Mouse (Mus musculus) forebrain, postnatal 0 days (tissue): ENCODE results near the gene Szt2. TPM values are rescaled to one million over a fixed set of nuclear protein-coding genes. Genes with fewer than 3 reads are reported as not detected.

Source experiments
- ATAC-seq: fragments of 200-750 bp; cut with Nextera tagmentation; 2 replicates; pipeline ENCODE4 v1.8.0; 2017; ENCODE audit warnings: mild to moderate bottlenecking, moderate library complexity
- DNase-seq: peaks from one replicate; pipeline ENCODE4 v3.0.0-alpha.2; 2015
- H3K27ac ChIP-seq: fragments of 300-500 bp; sonication (generic); 2 replicates; pipeline ENCODE4 v1.5.1; 2014; ENCODE audit warnings: low read depth, mild to moderate bottlenecking, antibody characterized with exemption, low read length, moderate library complexity, mixed read lengths
- H3K27me3 ChIP-seq: fragments of 300-500 bp; sonication (generic); 2 replicates; pipeline ENCODE4 v1.6.1; 2014; ENCODE audit warnings: mild to moderate bottlenecking, low read length, mixed read lengths; ENCODE audit not compliant: insufficient read depth
- H3K36me3 ChIP-seq: fragments of 300-500 bp; sonication (generic); 2 replicates; pipeline ENCODE4 v1.6.1; 2014; ENCODE audit warnings: mild to moderate bottlenecking, moderate library complexity; ENCODE audit not compliant: insufficient read depth
- H3K4me1 ChIP-seq: fragments of 300-500 bp; sonication (generic); 2 replicates; pipeline ENCODE4 v1.6.1; 2014; ENCODE audit warnings: antibody characterized with exemption; ENCODE audit not compliant: insufficient read depth
- H3K4me2 ChIP-seq: fragments of 300-500 bp; sonication (generic); 2 replicates; pipeline ENCODE4 v1.6.1; 2014; ENCODE audit warnings: low read depth, mild to moderate bottlenecking, moderate library complexity
- H3K4me3 ChIP-seq: fragments of 300-500 bp; sonication (generic); 2 replicates; pipeline ENCODE4 v1.5.1; 2014; ENCODE audit warnings: low read depth, low read length, mixed read lengths
- H3K9ac ChIP-seq: fragments of 300-500 bp; sonication (generic); 2 replicates; pipeline ENCODE4 v1.6.1; 2014; ENCODE audit warnings: mild to moderate bottlenecking
- H3K9me3 ChIP-seq: fragments of 300-500 bp; sonication (generic); 2 replicates; pipeline ENCODE4 v1.6.1; 2016; ENCODE audit warnings: low read length
- CTCF ChIP-seq: sonication (generic); IDR thresholded peaks from 2 replicates; pipeline ENCODE4 v1.5.1; 2016; ENCODE audit warnings: antibody characterized with exemption, control low read depth, low read depth
- WGBS: fragments of 180-500 bp; shearing (Covaris S2); extraction: QIAGEN DNeasy Blood & Tissue Kit; methylation state at CpG from one replicate; pipeline ENCODE4 v1.1.7; 2014; 5-methylcytosine and 5-hydroxymethylcytosine counted together
- polyA plus RNA-seq: library from polyadenylated mRNA; unstranded; fragments of >200 nt; fragmentation: Nextera tagmentation; extraction: Ambion mirVana; gene quantifications from 2 replicates; pipeline ENCODE4 v1.2.1, GENCODE M21; 2015
- total RNA-seq: library from RNA; depleted of rRNA; stranded (reverse); fragments of >200 nt; gene quantifications from 2 replicates; pipeline ENCODE4 v1.2.3, GENCODE M21; 2014

Szt2 gene
- total and polyA plus RNA-seq, 2 experiments from 2014 or later, result 3.4 to 21.1 TPM

DNA sequence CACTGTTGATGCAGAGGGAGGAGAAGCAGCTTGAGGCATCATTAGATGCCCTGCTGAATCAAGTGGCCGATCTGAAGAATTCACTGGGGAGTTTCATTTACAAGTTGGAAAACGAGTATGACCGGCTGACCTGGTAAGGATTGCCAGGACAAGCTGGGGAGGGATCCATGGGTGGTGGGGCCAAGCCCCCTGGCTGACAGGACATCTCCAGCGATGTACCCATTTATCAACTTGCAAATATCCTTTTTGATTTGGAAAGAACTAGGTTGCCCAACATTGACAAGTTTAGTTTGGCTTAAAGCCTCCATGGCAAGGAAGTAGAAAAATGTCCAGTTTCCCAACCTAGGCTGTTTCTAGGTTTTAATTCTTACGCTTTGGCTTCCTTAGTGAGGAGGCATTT, 1.8 kb upstream of the Szt2 start:
- Histone ChIP-seq H3K27me3 (no peaks in the 10 kb centered on the region), H3K27ac (no peak overlapping the region), H3K9ac (no peak overlapping the region), H3K4me2 (no peak overlapping the region), H3K4me1 (0 out of 2 replicates have a peak, but pooled peaks cover 6% of the 10 kb centered on the region), H3K4me3 (no peak overlapping the region), H3K36me3 (peaks cover 47% of the 10 kb centered on the region), H3K9me3 (no peaks in the 10 kb centered on the region)
- DNase-seq (no peak), ATAC-seq (no peak)
- WGBS, result 94% methylated on average over 5 of the region's 5 CpGs
- TF ChIP-seq CTCF, result no peak

DNA sequence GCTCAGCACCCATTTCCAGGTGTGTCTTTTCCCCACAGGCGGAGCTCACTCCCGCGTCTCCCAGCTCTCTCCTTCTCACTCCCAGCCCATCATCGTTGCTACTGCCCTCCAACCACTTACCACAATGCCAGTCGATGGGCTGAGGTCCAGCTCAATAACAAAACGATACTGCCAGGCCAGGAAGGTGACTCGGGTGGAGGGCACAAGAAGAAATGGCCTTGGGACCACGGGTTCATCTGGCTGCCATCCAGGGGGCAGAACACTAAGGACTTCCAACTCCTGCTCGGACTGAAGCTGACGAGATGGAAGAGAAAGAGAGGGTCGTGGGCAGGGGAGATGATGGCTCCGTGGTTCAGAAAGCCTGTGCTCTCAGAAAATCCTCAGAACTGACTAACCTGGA, 6.4 kb downstream of the Szt2 start:
- peaks cover 61% of the 10 kb centered on the region for H3K36me3 ChIP-seq
- DNase-seq (no peak), ATAC-seq (no peak)
- H3K9ac ChIP-seq, result no peak overlapping the region
- no peaks in the 10 kb centered on the region for H3K4me1 ChIP-seq
- TF ChIP-seq CTCF, result no peak
- no peaks in the 10 kb centered on the region for H3K9me3 ChIP-seq
- H3K4me2 ChIP-seq, result no peak overlapping the region
- H3K4me3 ChIP-seq, result no peak overlapping the region
- H3K27me3 ChIP-seq, result no peaks in the 10 kb centered on the region
- H3K27ac ChIP-seq, result no peak overlapping the region
- WGBS, result 94% methylated on average over 12 of the region's 12 CpGs

DNA sequence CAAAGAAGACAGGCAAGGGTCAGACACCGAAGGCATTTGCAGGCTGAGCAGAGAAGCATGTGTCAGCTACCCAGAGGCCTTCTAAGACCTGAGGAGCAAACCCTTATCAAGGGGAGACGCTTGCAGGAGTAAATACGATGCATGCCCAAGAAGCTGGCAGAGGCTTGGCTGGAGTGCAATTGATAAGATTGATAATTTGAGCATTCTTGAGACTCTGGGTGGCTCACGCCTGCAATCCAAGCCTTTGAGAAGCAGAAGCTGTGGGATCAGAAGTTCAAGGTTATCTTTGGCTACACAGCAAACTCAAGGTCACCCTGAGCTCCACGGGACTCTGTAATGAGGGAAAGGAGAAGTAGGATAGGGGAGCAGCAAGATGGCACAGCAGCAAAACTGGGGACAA, 7.2 kb downstream of the Szt2 start:
- no peak overlapping the region for H3K4me3 ChIP-seq
- no peak overlapping the region for H3K9ac ChIP-seq
- peaks cover 69% of the 10 kb centered on the region for H3K36me3 ChIP-seq
- no peak for TF ChIP-seq CTCF
- 95% methylated on average over 5 of the region's 5 CpGs for WGBS
- ATAC-seq, result no peak
- no peak overlapping the region for H3K4me2 ChIP-seq
- no peak for DNase-seq
- H3K9me3 ChIP-seq, result no peaks in the 10 kb centered on the region
- no peaks in the 10 kb centered on the region for H3K4me1 ChIP-seq
- H3K27me3 ChIP-seq, result no peaks in the 10 kb centered on the region
- no peak overlapping the region for H3K27ac ChIP-seq

DNA sequence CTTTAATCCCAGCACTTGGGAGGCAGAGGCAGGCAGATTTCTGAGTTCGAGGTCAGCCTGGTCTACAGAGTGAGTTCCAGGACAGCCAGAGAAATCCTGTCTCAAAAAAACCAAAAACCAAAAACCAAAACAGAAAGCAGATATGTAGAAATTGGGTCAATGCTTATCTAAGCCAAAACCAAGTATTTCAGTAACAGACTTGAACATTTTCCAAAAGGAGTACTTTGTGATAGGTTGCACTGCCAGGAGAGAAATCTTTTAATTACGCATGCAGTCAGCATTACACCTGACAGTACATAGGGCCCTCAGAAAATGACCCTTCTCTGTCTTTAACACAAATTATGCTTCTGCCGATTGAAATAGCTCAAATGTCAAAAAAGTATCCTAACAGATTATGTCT, 7.7 kb downstream of the Szt2 start:
- H3K9me3 ChIP-seq, result no peaks in the 10 kb centered on the region
- no peak overlapping the region for H3K4me3 ChIP-seq
- H3K36me3 ChIP-seq, result peaks cover 74% of the 10 kb centered on the region
- WGBS, result 95% methylated on average over 3 of the region's 3 CpGs
- ATAC-seq, result no peak
- H3K27ac ChIP-seq, result no peak overlapping the region
- no peak for DNase-seq
- no peaks in the 10 kb centered on the region for H3K4me1 ChIP-seq
- no peak overlapping the region for H3K9ac ChIP-seq
- no peak overlapping the region for H3K4me2 ChIP-seq
- no peak for TF ChIP-seq CTCF
- H3K27me3 ChIP-seq, result no peaks in the 10 kb centered on the region

DNA sequence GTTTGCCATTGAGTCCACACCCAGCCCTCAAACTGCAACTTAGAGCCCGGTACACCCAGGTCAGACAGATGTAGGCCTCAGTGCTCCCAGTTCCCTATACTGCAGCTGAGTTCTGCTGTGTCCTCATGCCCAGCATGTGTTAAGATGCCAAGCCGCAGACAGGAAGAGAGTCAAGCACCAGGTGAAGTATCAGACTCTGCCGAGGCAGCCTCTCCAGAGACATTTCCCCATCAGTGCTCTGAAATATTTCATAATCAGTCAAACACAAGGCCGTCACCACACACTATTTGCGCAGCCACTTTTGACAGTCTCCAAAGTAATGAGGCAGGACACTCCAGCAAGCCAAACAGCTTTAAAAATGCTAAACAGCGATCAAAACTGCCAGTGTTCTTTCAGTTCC, 10.7 kb downstream of the Szt2 start:
- H3K36me3 ChIP-seq, result peaks cover 94% of the 10 kb centered on the region

DNA sequence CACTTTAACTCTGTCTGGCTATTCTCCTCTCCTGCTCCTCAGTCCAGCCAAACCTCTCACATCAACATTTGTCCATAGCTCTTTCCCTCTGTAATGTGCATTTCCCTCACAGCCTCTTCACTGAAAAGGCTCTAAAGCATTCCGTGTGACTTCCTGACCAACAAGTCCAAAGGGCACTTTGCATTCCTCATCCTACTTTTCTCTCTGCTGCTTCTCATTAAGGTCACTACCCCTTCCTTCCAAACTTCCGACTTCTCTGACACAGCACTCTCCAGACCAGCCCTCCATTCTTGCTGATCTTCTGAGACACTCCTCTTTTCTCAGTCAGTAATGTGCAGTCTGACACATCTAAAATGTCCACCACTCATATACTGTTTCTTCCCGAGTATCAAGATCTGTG, 12.6 kb downstream of the Szt2 start:
- Histone ChIP-seq H3K4me2 (no peak overlapping the region), H3K9ac (no peak overlapping the region), H3K9me3 (no peaks in the 10 kb centered on the region), H3K27ac (no peak overlapping the region), H3K4me3 (no peak overlapping the region), H3K27me3 (no peaks in the 10 kb centered on the region), H3K4me1 (no peaks in the 10 kb centered on the region), H3K36me3 (peaks cover 95% of the 10 kb centered on the region)
- DNase-seq (no peak), ATAC-seq (no peak)
- 88% methylated on average over 3 of the region's 3 CpGs for WGBS
- no peak for TF ChIP-seq CTCF

More for the DNA sequence above, 10.7 kb downstream of the Szt2 start:
- no peak overlapping the region for H3K4me2 ChIP-seq
- DNase-seq (no peak), ATAC-seq (no peak)
- H3K4me3 ChIP-seq, result no peak overlapping the region
- no peaks in the 10 kb centered on the region for H3K4me1 ChIP-seq
- no peak overlapping the region for H3K9ac ChIP-seq
- no peak for TF ChIP-seq CTCF
- no peak overlapping the region for H3K27ac ChIP-seq
- no peaks in the 10 kb centered on the region for H3K27me3 ChIP-seq
- WGBS, result 97% methylated on average over 6 of the region's 6 CpGs
- H3K9me3 ChIP-seq, result no peaks in the 10 kb centered on the region

DNA sequence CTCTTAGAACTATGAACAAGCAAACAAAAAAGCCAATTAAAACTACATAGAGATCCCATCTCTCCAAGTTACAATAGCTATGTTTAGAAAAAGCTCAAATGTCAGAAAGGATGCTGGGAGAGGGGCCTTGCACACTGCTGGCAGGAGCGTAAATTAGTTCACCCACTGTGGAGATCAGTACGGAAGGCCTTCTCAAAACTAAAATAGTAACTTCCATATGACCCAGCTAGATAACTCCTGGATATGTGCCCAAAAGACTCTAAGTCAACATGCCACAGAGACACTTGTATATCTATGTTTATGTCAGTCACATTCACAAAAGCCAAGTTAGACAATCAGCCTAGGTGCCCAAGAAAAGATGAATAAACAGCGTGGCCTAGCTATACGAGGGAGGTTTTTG, 13.8 kb downstream of the Szt2 start:
- H3K4me3 ChIP-seq, result no peak overlapping the region
- WGBS, result 87% methylated on average over 4 of the region's 4 CpGs
- H3K27ac ChIP-seq, result no peak overlapping the region
- no peaks in the 10 kb centered on the region for H3K4me1 ChIP-seq
- H3K9ac ChIP-seq, result no peak overlapping the region
- peaks cover 95% of the 10 kb centered on the region for H3K36me3 ChIP-seq
- TF ChIP-seq CTCF, result no peak
- H3K27me3 ChIP-seq, result no peaks in the 10 kb centered on the region
- ATAC-seq (no peak), DNase-seq (no peak)
- no peaks in the 10 kb centered on the region for H3K9me3 ChIP-seq
- H3K4me2 ChIP-seq, result no peak overlapping the region

DNA sequence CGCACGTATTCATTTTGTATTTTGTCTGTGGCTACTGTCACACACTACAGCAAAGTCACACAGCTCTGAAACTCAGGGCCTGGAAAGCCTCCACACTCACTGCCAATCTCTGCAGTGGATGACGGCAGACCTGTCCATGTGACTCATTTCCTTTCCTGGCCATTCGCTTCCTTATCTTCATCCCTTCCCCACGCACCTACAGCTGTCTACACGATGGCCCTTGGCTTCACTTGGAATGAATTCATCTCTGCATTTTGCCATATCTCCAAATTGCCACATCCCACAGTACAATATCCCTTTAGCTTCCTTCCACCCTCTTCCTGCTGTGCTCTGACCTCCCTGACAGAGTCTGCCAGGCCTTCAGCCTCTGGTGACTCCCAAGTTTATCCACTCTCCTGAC, 14.6 kb downstream of the Szt2 start:
- no peaks in the 10 kb centered on the region for H3K9me3 ChIP-seq
- H3K27ac ChIP-seq, result no peak overlapping the region
- 95% methylated on average over 6 of the region's 6 CpGs for WGBS
- peaks cover 94% of the 10 kb centered on the region for H3K36me3 ChIP-seq
- H3K4me2 ChIP-seq, result no peak overlapping the region
- no peak overlapping the region for H3K9ac ChIP-seq
- H3K27me3 ChIP-seq, result no peaks in the 10 kb centered on the region
- DNase-seq, result no peak
- no peak for TF ChIP-seq CTCF
- no peak for ATAC-seq
- H3K4me3 ChIP-seq, result no peak overlapping the region
- no peaks in the 10 kb centered on the region for H3K4me1 ChIP-seq
